Mouse (Mus musculus) embryonic fibroblast, embryonic 13.5 days (primary cell): Measurements from ENCODE around the gene Kif16b.

Experiments
- CTCF ChIP-seq: IDR thresholded peaks from 2 replicates; pipeline ENCODE4 v1.5.1; 2011; ENCODE audit warnings: mild to moderate bottlenecking, control low read depth, low read length, moderate library complexity, borderline replicate concordance; ENCODE audit not compliant: insufficient read depth
- POLR2A ChIP-seq: IDR thresholded peaks from 2 replicates; pipeline ENCODE4 v1.6.1; 2011; ENCODE audit warnings: low read depth, mild to moderate bottlenecking, control low read depth, low read length, moderate library complexity

- TF ChIP-seq CTCF (no peak), POLR2A (no peak)
Observed at GRCm38 (mm10) chr2:142633996-142634559, 267.3 kb downstream of the Kif16b start.
